Mouse (Mus musculus): ENCODE measurements at regions not wholly inside any gene's neighbourhood (a gene's known extent, or its start where the extent isn't known, plus 50 kb on each side); places are given as distances from the start of the nearest gene placed in this dataset.

- DNase-seq (ENCODE audit: low spot score in 2 of 2), result no peak
Observed at GRCm38 (mm10) chr6:75805223-75805622, 692.4 kb downstream of the Gm9008 start.

- DNase-seq (ENCODE audit: low spot score in 2 of 2), result no peak
Observed at GRCm38 (mm10) chr6:75799993-75800392, 697.6 kb downstream of the Gm9008 start.

GRCm38 (mm10) chr6:75799546-75799945 lies 698.0 kb downstream of the Gm9008 start:
- DNase-seq (ENCODE audit: low spot score in 2 of 2), result no peak

GRCm38 (mm10) chr6:75782680-75783079 lies 714.9 kb downstream of the Gm9008 start:
- no peak for DNase-seq (ENCODE audit: low spot score in 2 of 2)

GRCm38 (mm10) chr6:75763041-75763440 lies 734.5 kb downstream of the Gm9008 start:
- peak; percentile 7 to 55 for DNase-seq (ENCODE audit: low spot score in 2 of 2)

GRCm38 (mm10) chr6:75756184-75756583 lies 741.4 kb downstream of the Gm9008 start:
- DNase-seq (ENCODE audit: low spot score in 2 of 2), result peak in 1 of 2 experiments; percentile 1

All from layer of hippocampus, adult 18-20 months (tissue).